Mouse (Mus musculus) embryo, embryonic 11 days (tissue): Measurements from ENCODE around the gene Zpbp.
A peak's percentile ranks its signal among the peaks of the same experiment; 100 is the strongest.

Experiments
- DNase-seq: peaks from one replicate; pipeline ENCODE4 v3.0.0-alpha.2; 2015

Zpbp gene

GRCm38 (mm10) chr11:11461635-11462560 is at the start of gene Zpbp, which contains the start of gene Spata48:
Gene Zpbp, minus strand, starts transcription at chr11:11462408.
Gene Spata48, plus strand, starts transcription at chr11:11462094.
- DNase-seq, result peak; percentile 94

- no peak for DNase-seq
Measured at GRCm38 (mm10) chr11:11509413-11509812, 47.2 kb upstream of the Zpbp start.

GRCm38 (mm10) chr11:11506187-11506586 is 44.0 kb upstream of the Zpbp start:
- no peak for DNase-seq

- DNase-seq, result peak; percentile 47
Measured at GRCm38 (mm10) chr11:11499944-11500343, 37.7 kb upstream of the Zpbp start.

GRCm38 (mm10) chr11:11495697-11496096 is 33.5 kb upstream of the Zpbp start:
- no peak for DNase-seq

GRCm38 (mm10) chr11:11492044-11492443 is 29.8 kb upstream of the Zpbp start:
- no peak for DNase-seq

- DNase-seq, result no peak
Measured at GRCm38 (mm10) chr11:11484378-11484777, 22.2 kb upstream of the Zpbp start.

GRCm38 (mm10) chr11:11468924-11469323 is 6.7 kb upstream of the Zpbp start:
- DNase-seq, result no peak

- DNase-seq, result no peak
Measured at GRCm38 (mm10) chr11:11462561-11462890, 318 bp upstream of the Zpbp start.

- DNase-seq, result peak; percentile 22
Measured at GRCm38 (mm10) chr11:11455037-11455436, 7.2 kb downstream of the Zpbp start.

- DNase-seq, result no peak
Measured at GRCm38 (mm10) chr11:11417356-11417755, 44.9 kb downstream of the Zpbp start.

- no peak for DNase-seq
Measured at GRCm38 (mm10) chr11:11414188-11414587, 48.0 kb downstream of the Zpbp start.

- peak; percentile 0 for DNase-seq
Measured at GRCm38 (mm10) chr11:11394686-11395085, 67.5 kb downstream of the Zpbp start.

GRCm38 (mm10) chr11:11393164-11393563 is 69.0 kb downstream of the Zpbp start:
- no peak for DNase-seq

- DNase-seq, result no peak
Measured at GRCm38 (mm10) chr11:11371305-11371704, 90.9 kb downstream of the Zpbp start.

- no peak for DNase-seq
Measured at GRCm38 (mm10) chr11:11283512-11283911, 178.7 kb downstream of the Zpbp start.

- DNase-seq, result no peak
Measured at GRCm38 (mm10) chr11:11280128-11280527, 182.1 kb downstream of the Zpbp start.

- no peak for DNase-seq
Measured at GRCm38 (mm10) chr11:11257348-11257747, 204.9 kb downstream of the Zpbp start.

- DNase-seq, result no peak
Measured at GRCm38 (mm10) chr11:11242694-11243377, 219.4 kb downstream of the Zpbp start.

- peak; percentile 46 for DNase-seq
Measured at GRCm38 (mm10) chr11:11239346-11239745, 222.9 kb downstream of the Zpbp start.
